Mouse (Mus musculus): ENCODE results near the gene Gm42742. TPM values are rescaled to one million over a fixed set of nuclear protein-coding genes. Genes with fewer than 3 reads are reported as not detected.

The Gm42742 gene
- polyA plus RNA-seq (2012; rRNA removed): 21.2 and 28.9 TPM in 2 replicates

- WGBS: 9% methylated on average over 37 of the region's 37 CpGs
- DNase-seq: peak; percentile 23
- TF ChIP-seq POLR2A (IDR thresholded peaks at IDR 0.05; ENCODE audit: low read depth, low read length) (no peak), CTCF (conservative IDR thresholded peaks at IDR 0.05; ENCODE audit: insufficient read depth, insufficient read length, low read depth, low read length) (no peak)
- Histone ChIP-seq H3K4me1 (ENCODE audit: control insufficient read depth, insufficient read depth, low read length) (peaks cover 17% of the 10 kb centered on the region), H3K27ac (ENCODE audit: insufficient read depth, low read depth, low read length) (no peak within 1 kb of the TSS), H3K27me3 (replicated peaks; ENCODE audit: control insufficient read depth, insufficient read depth, low read length) (no peaks in the 10 kb centered on the region), H3K36me3 (ENCODE audit: control insufficient read depth, insufficient read depth, low read length) (no peaks in the 10 kb centered on the region), H3K4me3 (ENCODE audit: insufficient read depth, low read depth, low read length) (peak within 1 kb of the TSS; percentile 36; the same call in 1 of the 2 replicates)
Measured at GRCm38 (mm10) chr7:127020901-127021562, at the start of gene Gm42742, which contains the start of gene Prrt2. Gm42742 (minus strand) TSS chr7:127021097. Prrt2 (minus strand) TSS chr7:127021211.

- H3K4me1 ChIP-seq (ENCODE audit: control insufficient read depth, insufficient read depth, low read length): no peaks in the 10 kb centered on the region
- H3K27me3 ChIP-seq (replicated peaks; ENCODE audit: control insufficient read depth, insufficient read depth, low read length): no peaks in the 10 kb centered on the region
- no peak for DNase-seq
- H3K36me3 ChIP-seq (ENCODE audit: control insufficient read depth, insufficient read depth, low read length): no peaks in the 10 kb centered on the region
- no peak for TF ChIP-seq CTCF (conservative IDR thresholded peaks at IDR 0.05; ENCODE audit: insufficient read depth, insufficient read length, low read depth, low read length)
- no peak for TF ChIP-seq POLR2A (IDR thresholded peaks at IDR 0.05; ENCODE audit: low read depth, low read length)
- H3K27ac ChIP-seq (ENCODE audit: insufficient read depth, low read depth, low read length): no peak overlapping the region
- H3K4me3 ChIP-seq (ENCODE audit: insufficient read depth, low read depth, low read length): no peak overlapping the region
- 71% methylated on average over 4 of the region's 4 CpGs for WGBS
Measured at GRCm38 (mm10) chr7:127066317-127066716, 45.4 kb upstream of the Gm42742 start.

GRCm38 (mm10) chr7:127065538-127065937 lies 44.6 kb upstream of the Gm42742 start:
- Histone ChIP-seq H3K27ac (ENCODE audit: insufficient read depth, low read depth, low read length) (no peak overlapping the region), H3K4me1 (ENCODE audit: control insufficient read depth, insufficient read depth, low read length) (no peaks in the 10 kb centered on the region), H3K4me3 (ENCODE audit: insufficient read depth, low read depth, low read length) (no peak overlapping the region), H3K27me3 (replicated peaks; ENCODE audit: control insufficient read depth, insufficient read depth, low read length) (no peaks in the 10 kb centered on the region), H3K36me3 (ENCODE audit: control insufficient read depth, insufficient read depth, low read length) (no peaks in the 10 kb centered on the region)
- TF ChIP-seq POLR2A (IDR thresholded peaks at IDR 0.05; ENCODE audit: low read depth, low read length) (no peak), CTCF (conservative IDR thresholded peaks at IDR 0.05; ENCODE audit: insufficient read depth, insufficient read length, low read depth, low read length) (no peak)
- DNase-seq: no peak
- WGBS: 91% methylated on average over 6 of the region's 6 CpGs

GRCm38 (mm10) chr7:127055026-127055585 lies 34.2 kb upstream of the Gm42742 start:
- Histone ChIP-seq H3K4me1 (ENCODE audit: control insufficient read depth, insufficient read depth, low read length) (no peaks in the 10 kb centered on the region), H3K27ac (ENCODE audit: insufficient read depth, low read depth, low read length) (no peak overlapping the region), H3K4me3 (ENCODE audit: insufficient read depth, low read depth, low read length) (no peak overlapping the region), H3K36me3 (ENCODE audit: control insufficient read depth, insufficient read depth, low read length) (no peaks in the 10 kb centered on the region), H3K27me3 (replicated peaks; ENCODE audit: control insufficient read depth, insufficient read depth, low read length) (no peaks in the 10 kb centered on the region)
- DNase-seq: no peak
- WGBS: 71% methylated on average over 5 of the region's 5 CpGs
- no peak for TF ChIP-seq POLR2A (IDR thresholded peaks at IDR 0.05; ENCODE audit: low read depth, low read length)

- Histone ChIP-seq H3K36me3 (ENCODE audit: control insufficient read depth, insufficient read depth, low read length) (no peaks in the 10 kb centered on the region), H3K27ac (ENCODE audit: insufficient read depth, low read depth, low read length) (peak within 1 kb of the TSS; percentile 26; the same call in 1 of the 2 replicates), H3K4me1 (ENCODE audit: control insufficient read depth, insufficient read depth, low read length) (peaks cover 3% of the 10 kb centered on the region; the same call in 1 of the 2 replicates), H3K4me3 (ENCODE audit: insufficient read depth, low read depth, low read length) (peak within 1 kb of the TSS; percentile 79), H3K27me3 (replicated peaks; ENCODE audit: control insufficient read depth, insufficient read depth, low read length) (no peaks in the 10 kb centered on the region)
- under 1% methylated on average over 53 of the region's 53 CpGs for WGBS
- TF ChIP-seq POLR2A (IDR thresholded peaks at IDR 0.05; ENCODE audit: low read depth, low read length) (no peak), CTCF (conservative IDR thresholded peaks at IDR 0.05; ENCODE audit: insufficient read depth, insufficient read length, low read depth, low read length) (no peak)
- peak; percentile 95 for DNase-seq
Measured at GRCm38 (mm10) chr7:127041851-127042672, 21.2 kb upstream of the Gm42742 start, which contains the start of gene Kif22. Kif22 (minus strand) TSS chr7:127042471.

- no peak overlapping the region for H3K27ac ChIP-seq (ENCODE audit: insufficient read depth, low read depth, low read length)
- no peak overlapping the region for H3K4me3 ChIP-seq (ENCODE audit: insufficient read depth, low read depth, low read length)
- TF ChIP-seq POLR2A (IDR thresholded peaks at IDR 0.05; ENCODE audit: low read depth, low read length): no peak
- TF ChIP-seq CTCF (conservative IDR thresholded peaks at IDR 0.05; ENCODE audit: insufficient read depth, insufficient read length, low read depth, low read length): no peak
- H3K4me1 ChIP-seq (ENCODE audit: control insufficient read depth, insufficient read depth, low read length): peaks cover 4% of the 10 kb centered on the region; the same call in 1 of the 2 replicates
- no peaks in the 10 kb centered on the region for H3K27me3 ChIP-seq (replicated peaks; ENCODE audit: control insufficient read depth, insufficient read depth, low read length)
- H3K36me3 ChIP-seq (ENCODE audit: control insufficient read depth, insufficient read depth, low read length): no peaks in the 10 kb centered on the region
- WGBS: 95% methylated on average over 1 of the region's 1 CpGs
- no peak for DNase-seq
Measured at GRCm38 (mm10) chr7:127031244-127031643, 10.3 kb upstream of the Gm42742 start.

GRCm38 (mm10) chr7:127030172-127030571 lies 9.3 kb upstream of the Gm42742 start:
- Histone ChIP-seq H3K27me3 (replicated peaks; ENCODE audit: control insufficient read depth, insufficient read depth, low read length) (no peaks in the 10 kb centered on the region), H3K36me3 (ENCODE audit: control insufficient read depth, insufficient read depth, low read length) (no peaks in the 10 kb centered on the region), H3K4me3 (ENCODE audit: insufficient read depth, low read depth, low read length) (no peak overlapping the region), H3K4me1 (ENCODE audit: control insufficient read depth, insufficient read depth, low read length) (peaks cover 4% of the 10 kb centered on the region; the same call in 1 of the 2 replicates), H3K27ac (ENCODE audit: insufficient read depth, low read depth, low read length) (no peak overlapping the region)
- no peak for DNase-seq
- WGBS: 95% methylated on average over 1 of the region's 1 CpGs
- no peak for TF ChIP-seq POLR2A (IDR thresholded peaks at IDR 0.05; ENCODE audit: low read depth, low read length)
- TF ChIP-seq CTCF (conservative IDR thresholded peaks at IDR 0.05; ENCODE audit: insufficient read depth, insufficient read length, low read depth, low read length): no peak
